Mouse (Mus musculus) stomach, postnatal 0 days (tissue): Measurements from ENCODE around the gene Prdx1.

Experiments used
- CTCF ChIP-seq: IDR thresholded peaks from 2 replicates; pipeline ENCODE4 v1.5.1; 2016; ENCODE audit warnings: antibody characterized with exemption, low read depth, mild to moderate bottlenecking, moderate library complexity
- EP300 ChIP-seq: optimal IDR thresholded peaks from 2 replicates; pipeline ENCODE3; 2016; ENCODE audit warnings: antibody characterized with exemption

DNA sequence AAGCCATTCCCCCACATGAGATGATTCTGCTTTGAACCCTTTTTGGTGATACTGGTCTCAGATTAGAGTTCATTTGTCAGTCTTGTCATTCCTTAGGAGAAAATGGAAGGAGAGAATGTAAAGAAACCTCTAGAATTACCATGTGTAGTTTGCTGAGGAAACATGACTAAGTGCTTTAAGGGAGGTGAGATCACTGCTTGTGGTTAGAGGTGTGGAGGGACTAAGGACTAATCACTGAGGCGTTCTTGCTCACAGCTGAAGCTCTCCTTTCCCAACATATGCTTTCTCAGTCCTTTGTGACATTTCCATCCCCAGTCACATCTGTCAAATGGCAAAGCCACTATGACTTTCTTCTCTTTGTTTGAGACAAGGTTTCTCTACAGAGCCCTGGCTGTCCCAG lies 7.5 kb upstream of the Prdx1 start:
- TF ChIP-seq CTCF (no peak), EP300 (no peak)
